Mouse (Mus musculus) B cell, adult 2 months (primary cell): Measurements from ENCODE around the gene Mpv17.

ENCODE experiments used
- DNase-seq, 2 experiments: peaks; one replicate each; pipeline ENCODE4 v3.0.0; 2022

Gene Mpv17

GRCm38 (mm10) chr5:31154152-31154553 is at the start of gene Mpv17:
TSS of gene Mpv17 (minus strand) at chr5:31154251.
- peak; percentile 71 to 75 for DNase-seq

GRCm38 (mm10) chr5:31202933-31203332 is 48.9 kb upstream of the Mpv17 start:
- DNase-seq: no peak

- DNase-seq: peak; percentile 91 to 93
These were observed 47.9 kb upstream of the Mpv17 start, which contains the start of gene Zfp513 for GRCm38 (mm10) chr5:31201742-31202590. TSS of gene Zfp513 (minus strand) at chr5:31202303.

GRCm38 (mm10) chr5:31201042-31201741 is 47.1 kb upstream of the Mpv17 start:
- peak; percentile 53 for DNase-seq

GRCm38 (mm10) chr5:31200327-31200768 is 46.3 kb upstream of the Mpv17 start:
- DNase-seq: no peak

- DNase-seq: no peak
These were observed 45.8 kb upstream of the Mpv17 start for GRCm38 (mm10) chr5:31199893-31200292.

- no peak for DNase-seq
These were observed 45.4 kb upstream of the Mpv17 start for GRCm38 (mm10) chr5:31199321-31199892.

- DNase-seq: no peak
These were observed 44.7 kb upstream of the Mpv17 start for GRCm38 (mm10) chr5:31198616-31199320.

GRCm38 (mm10) chr5:31198170-31198569 is 44.1 kb upstream of the Mpv17 start:
- DNase-seq: no peak

GRCm38 (mm10) chr5:31197072-31197471 is 43.0 kb upstream of the Mpv17 start:
- no peak for DNase-seq

GRCm38 (mm10) chr5:31196207-31196606 is 42.2 kb upstream of the Mpv17 start:
- no peak for DNase-seq

GRCm38 (mm10) chr5:31195671-31196070 is 41.6 kb upstream of the Mpv17 start:
- DNase-seq: no peak

- no peak for DNase-seq
These were observed 40.7 kb upstream of the Mpv17 start for GRCm38 (mm10) chr5:31194486-31195485.

- DNase-seq: peak in 1 of 2 experiments; percentile 22
These were observed 39.7 kb upstream of the Mpv17 start for GRCm38 (mm10) chr5:31193631-31194281.

GRCm38 (mm10) chr5:31192939-31193630 is 39.0 kb upstream of the Mpv17 start, which contains the start of the genes Snx17 and Eif2b4:
TSS of gene Snx17 (plus strand) at chr5:31193227.
TSS of gene Eif2b4 (minus strand) at chr5:31193430.
- DNase-seq: peak; percentile 99 to 100

GRCm38 (mm10) chr5:31192045-31192938 is 38.2 kb upstream of the Mpv17 start:
- DNase-seq: no peak

GRCm38 (mm10) chr5:31190201-31190600 is 36.1 kb upstream of the Mpv17 start:
- no peak for DNase-seq

- DNase-seq: peak; percentile 28 to 36
These were observed 34.3 kb upstream of the Mpv17 start for GRCm38 (mm10) chr5:31188223-31188840.

- no peak for DNase-seq
These were observed 29.6 kb upstream of the Mpv17 start for GRCm38 (mm10) chr5:31183678-31184077.
